Mouse (Mus musculus): Measurements from ENCODE around the gene Atf7.

GRCm38 (mm10) chr15:102673548-102673947, 48.3 kb upstream of the Atf7 start:
- TF ChIP-seq CTCF (IDR thresholded peaks at IDR 0.05; ENCODE audit: low read depth, low read length): no peak
- 0 out of 2 replicates have a peak, but pooled peaks have one; percentile 22 for TF ChIP-seq POLR2A (IDR thresholded peaks at IDR 0.05; ENCODE audit: extremely low read depth, insufficient read depth, low read length)

Measured in liver, adult 2 months (tissue).